Mouse (Mus musculus) embryo, embryonic 9.5 days (tissue): ENCODE data around the gene Atg10.

Experiments
- DNase-seq: peaks from one replicate; pipeline ENCODE4 v3.0.0-alpha.2; 2017; ENCODE audit errors: extremely low spot score

Gene Atg10

DNA sequence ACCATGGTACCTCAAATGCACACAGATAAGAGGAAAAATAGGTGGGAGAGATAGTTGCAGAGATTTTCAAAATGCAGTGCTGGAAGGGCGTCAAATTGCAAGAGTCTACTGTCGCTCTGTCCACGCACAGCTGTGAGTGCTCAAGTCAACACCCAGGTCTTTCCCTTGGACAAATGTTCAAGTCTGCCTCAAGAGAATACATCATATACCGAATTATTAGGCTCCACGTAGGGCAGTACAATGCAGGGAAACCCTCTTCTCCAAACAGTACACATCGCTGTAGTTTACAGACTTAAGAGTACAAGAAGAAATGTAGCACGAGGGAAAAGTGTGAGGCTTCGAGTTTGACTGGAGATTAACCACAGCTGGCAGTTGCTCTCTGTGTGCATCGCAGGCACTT is 200.3 kb downstream of the Atg10 start:
- no peak for DNase-seq

DNA sequence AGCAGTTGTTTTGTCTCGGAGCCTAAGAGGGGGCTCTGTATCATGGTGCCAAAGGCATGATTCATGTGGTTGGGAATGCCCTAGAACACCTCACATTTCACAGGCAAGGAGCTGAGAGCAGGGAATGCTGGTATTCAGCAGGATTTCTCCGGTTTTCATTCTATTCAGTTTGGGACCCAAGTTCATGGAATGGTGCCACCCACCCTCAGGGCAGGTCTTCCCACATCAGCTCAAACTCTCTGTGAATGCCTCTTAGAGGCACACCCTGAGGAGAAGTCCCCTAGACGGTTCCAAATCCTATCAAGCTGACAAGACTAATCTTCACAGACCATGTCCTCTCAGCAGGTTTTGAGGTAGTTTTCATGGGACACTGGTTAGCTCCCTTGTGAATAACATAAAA is 211.9 kb downstream of the Atg10 start:
- DNase-seq: no peak

DNA sequence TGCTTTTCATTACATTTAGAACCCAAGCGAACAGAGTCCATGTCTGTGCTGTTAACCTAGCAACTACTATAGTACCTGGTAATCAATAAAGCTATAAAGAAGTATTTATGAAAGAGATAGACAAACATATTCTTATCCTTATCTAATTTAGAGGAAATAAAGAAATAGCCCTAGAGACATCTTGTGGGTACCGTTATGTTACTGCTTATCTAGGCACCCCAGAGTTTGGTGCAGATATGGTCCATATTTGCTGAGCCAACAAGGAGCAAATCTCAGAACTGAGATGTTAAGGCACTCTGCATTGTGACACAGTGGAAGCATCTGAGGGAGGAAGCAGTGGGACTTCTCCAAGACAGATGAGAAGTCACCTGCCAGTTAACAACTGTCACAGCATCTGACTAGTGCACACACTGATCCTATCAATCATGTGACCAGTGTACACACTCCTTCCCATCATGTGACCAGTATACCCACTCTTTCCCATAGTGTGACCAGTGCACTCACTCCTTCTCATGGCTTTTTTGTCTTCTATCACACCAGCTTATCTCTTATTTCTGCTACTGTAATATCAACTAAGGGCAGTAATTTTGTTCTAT is 228.6 kb downstream of the Atg10 start:
- DNase-seq: no peak

DNA sequence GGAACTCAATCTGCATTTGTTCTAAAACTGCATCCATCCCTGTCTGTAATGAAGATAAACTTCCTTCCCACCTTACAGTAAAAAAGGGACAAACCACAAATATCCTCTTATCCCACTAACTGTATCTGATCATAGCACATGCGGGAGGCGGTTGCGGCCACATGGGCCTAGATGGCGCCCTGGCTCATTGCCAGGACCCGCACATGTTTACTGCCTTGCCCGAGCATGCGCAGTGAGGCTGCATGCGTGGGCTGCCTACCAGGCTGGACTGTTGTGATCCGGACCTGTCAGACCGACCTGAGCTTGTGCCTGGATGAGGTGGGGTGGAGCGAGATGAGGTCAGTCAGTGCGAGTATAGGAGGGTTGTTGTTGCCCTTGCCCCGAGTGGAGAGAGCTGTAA is 230.2 kb downstream of the Atg10 start:
- no peak for DNase-seq

DNA sequence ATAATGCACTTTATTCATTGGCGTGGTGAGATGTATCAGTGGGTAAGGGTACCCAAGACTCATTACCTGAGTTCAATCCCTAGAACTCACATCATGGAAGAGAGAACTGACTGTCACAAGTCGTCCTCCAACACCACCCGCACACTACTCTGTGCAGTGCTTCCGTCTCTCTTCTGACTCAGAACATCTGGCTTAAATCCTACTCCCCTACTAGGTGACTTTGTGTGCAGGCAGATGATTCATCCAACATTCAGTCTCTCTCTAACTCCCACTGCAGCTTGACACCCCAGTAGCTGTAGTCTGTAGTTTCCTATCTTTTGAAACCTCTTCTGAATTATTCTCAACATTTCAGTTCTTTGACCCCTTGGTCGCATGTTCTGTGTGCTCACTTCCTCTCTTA is 230.8 kb downstream of the Atg10 start:
- DNase-seq: no peak

DNA sequence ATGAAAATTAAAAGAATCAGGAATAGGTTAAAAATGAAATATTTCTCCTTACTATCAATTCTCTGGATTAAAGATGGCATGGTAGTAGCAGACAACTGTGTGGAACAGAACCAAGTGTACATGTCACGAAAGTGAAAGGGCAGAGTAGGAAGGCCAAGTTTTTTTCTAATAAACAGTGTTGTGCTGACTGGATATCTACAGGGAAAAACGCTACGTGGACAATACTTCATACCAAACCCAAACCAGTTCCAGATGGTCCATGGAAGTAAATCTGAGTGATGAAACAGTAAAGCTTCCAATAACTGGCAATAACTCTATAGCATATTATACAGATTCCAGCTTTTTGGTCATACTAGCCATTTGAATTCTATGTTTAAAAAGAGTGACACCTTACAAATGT is 235.5 kb downstream of the Atg10 start:
- DNase-seq: no peak

DNA sequence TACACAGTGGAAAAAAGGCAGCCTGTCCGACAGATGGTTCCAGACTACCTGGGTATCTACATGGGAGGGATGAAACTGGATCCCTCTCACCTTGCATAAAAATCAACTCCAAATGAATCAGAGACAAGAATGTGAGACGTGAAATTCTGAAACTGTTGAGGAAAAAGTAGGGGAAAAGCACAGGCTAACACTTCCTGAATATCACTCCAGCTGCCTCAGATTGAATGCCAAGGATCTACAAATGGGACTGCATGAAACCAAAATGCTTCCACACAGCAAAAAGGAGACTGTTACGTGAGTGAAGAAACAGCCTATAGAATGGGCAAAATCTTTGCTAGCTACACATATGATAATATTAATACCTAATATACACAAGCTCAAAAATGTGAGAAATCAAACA is 238.4 kb downstream of the Atg10 start:
- no peak for DNase-seq

DNA sequence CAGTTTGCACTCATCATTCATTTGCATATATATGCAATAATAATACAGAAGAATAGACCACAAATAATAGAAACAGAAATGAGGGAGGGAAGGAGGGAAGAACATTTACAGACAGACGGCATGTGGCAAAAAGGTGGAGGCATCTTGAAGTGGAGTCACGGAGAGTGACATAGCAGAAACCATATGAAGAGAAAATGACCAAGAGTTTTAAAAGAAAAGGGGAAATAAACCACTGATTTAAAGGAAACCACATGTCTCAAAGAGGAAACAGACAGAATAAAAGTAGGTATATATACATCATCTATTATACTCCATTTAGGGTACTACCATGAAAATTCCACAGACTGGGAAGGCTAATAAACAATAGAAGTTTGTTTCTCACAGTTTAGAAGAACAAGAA is 239.7 kb downstream of the Atg10 start:
- no peak for DNase-seq

DNA sequence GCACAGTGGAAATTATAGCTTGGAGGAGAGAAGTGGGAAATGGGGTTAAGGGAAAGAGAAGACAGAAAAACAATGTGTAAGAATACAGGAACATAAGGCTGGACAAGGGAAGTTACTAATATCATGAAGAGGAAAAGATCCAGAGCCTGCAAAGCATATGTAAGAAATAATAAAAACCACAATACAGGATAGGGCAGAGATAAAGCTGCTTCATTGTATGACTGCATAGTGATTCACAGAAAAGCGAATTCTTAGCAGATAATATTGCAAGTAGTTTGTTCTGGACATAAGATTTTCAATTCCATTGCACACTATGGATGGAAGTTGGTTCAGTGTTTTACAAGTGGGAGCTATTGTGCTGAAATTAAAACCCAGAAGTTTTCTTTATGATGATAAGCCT is 242.0 kb downstream of the Atg10 start:
- no peak for DNase-seq

DNA sequence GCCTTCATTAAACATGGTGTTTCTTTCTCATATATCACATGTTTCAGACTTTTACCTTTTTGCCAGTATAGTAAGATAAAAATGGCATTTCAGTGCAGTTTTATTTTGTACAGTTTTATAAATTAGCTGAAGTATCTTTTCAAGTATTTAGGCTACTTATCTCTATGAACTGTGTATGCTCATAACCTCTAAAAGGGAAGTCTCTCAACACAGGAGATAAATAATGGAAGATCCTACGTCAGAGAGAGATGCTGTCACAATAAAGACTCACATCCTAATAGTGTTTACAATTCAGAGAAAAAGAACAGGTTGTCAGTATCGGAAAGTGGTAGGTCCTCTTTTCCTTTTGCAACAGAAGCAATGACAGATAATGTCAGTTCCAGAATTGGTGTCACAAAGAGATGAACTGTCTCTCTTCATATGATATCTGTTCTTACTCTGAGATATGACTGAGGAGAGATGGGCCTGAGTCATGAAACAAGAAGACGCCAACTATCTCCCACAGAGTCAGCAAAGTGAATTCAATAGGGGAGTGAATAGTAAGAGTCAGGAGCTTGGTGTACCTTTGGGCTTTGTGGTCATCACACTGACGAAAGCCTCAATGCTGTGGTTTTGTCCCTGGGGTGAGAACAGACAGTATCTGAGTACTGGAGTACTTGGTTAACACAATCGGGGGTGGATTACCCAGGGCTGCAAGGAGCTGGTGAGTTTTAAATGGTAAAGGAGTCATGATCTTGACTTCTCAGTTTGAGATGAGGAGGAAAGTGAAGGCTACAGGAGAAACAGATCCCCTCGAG is 242.7 kb downstream of the Atg10 start:
- no peak for DNase-seq

DNA sequence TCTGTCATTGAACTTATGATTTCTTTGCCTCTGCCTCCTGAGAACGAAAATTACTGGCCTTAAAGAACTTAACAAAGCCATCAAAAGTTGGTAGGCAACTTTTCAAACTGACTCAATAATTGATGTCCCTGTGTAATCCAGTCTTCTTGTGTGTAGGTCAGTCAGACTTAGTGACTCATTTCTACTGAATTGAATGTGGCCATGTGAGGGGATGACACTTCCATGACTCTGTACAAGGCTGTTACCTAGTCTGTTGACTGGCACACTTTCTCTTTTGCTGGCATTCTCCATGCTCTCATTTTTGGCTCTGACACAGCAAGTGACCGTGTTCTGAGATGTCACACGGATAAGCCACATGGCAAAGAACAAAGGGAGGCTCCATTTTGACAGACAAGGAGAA is 246.7 kb downstream of the Atg10 start:
- no peak for DNase-seq

DNA sequence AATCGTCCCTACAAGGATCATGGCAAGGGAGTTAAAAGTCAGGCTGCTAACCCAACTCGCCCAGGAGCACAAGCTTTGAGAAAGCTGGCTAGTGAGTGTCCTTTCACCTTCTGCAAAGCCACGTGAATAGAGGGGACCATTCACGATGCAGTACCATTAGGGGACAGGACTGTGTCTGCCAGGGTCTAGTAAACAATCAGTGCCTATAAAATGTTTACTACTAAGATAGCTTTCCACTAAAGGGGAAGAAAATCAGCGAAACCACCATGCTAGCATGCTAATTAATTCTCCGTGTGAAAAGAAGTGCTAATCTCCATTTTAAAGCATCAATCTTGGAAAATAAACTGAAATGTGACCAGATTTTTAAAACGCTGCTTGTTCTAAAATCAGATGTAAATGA is 250.4 kb downstream of the Atg10 start:
- DNase-seq: no peak

DNA sequence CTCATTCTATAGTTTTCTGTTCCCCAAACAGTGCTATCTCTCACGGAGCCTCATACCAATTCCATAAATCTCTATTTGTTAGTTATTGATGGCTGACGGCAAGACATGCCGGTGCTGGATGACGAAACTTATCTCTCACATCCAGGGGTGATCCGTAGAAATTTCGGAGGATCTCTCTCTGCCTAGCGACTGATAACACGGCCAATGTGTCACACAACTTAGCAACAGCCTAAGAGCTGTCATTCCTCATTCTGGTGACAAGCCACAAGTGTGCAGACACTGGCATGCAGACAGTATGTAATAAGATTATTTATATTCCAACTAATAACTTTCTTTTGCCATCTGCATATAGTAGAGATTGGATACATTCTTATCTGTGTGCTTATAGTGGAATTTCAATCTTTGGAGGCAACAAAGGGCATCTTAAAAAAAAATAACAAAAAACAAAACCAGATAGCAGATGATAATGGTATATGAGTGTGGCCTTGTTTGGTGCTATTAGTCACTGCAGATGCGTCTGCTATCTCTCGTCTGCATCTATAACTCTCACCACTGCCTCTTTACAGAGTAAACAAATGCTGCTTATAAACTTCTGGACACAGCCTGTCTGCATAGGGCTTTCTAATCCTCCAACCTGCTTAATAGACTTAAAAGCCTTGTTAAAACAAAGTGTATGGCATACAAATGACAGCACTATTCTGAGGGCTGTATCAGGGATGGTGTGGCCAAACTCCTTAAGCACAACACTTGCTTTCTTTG is 253.3 kb downstream of the Atg10 start:
- DNase-seq: no peak

DNA sequence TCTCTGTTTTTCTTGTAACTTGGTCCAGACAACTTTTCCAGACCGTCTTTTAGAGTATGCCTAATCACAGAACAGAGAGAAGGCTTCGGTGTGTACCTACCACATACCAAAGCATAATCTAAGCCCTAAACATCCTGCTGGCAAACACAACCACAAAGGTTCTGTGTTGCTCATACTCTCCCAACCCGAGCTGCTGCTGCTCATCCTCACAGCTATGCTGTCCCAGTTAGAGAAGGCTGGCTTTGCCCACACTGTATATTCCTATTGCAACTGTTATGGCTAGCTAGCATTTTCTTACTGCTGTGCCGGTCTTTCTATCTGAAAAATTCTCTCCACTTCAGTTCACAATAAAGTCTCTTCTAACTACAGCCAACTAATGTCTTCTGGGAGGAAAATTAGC is 254.8 kb downstream of the Atg10 start:
- no peak for DNase-seq

DNA sequence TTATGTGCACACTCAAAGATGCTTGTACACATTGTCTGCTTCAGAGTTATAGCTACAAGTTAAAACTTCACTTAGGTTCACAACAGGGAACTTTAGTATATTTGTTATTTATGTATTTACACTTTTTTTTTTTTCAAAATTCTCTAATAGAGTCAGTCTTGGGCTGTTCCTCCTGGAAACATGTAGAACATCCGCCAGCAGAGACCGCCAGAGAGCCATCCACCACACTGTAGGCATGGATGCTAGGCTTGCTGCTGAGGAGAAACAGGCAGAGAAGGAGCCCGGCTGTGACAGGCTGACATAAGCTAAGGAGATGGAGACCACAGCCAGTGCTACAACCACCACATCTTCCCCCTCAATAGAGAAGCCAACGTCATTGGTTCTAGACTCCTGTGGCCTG is 256.3 kb downstream of the Atg10 start:
- DNase-seq: peak; percentile 78

DNA sequence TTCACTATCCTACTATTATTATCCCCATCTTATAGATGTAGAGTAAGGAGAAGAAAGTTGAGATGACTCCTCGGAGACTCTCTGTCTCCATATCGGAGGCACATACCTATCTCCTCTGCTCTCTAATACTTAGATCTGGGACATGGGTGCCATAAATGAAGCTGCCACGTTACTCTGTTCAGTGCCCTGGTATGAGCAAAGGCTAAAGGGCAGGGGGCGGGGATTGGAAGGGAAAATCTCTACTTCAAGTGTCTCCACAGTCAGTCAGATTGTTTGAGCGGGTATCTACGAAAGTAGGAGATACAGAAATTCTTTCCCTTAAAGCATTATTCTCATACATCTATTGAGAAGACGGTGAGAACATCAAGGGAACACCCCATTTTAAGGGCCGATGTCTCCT is 257.8 kb downstream of the Atg10 start:
- no peak for DNase-seq

DNA sequence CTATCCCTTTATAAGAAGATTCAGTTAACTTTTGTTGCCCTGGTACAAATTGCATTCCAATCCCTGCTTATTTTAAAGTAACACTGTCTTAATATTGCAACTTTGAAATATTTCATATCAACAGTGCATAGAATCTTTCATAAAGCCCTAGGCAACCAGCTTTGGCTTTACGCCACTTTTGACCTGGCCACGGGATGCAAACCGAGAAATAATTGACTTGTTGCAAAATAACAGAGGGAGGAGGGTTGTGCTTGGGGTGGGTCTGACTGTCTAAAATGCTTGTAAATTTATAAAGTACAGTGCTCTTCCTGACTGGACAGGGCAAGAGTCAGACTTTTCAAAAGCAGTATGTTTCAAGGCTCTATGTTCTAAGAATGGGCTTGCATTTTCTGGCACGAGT is 259.3 kb downstream of the Atg10 start:
- DNase-seq: no peak

DNA sequence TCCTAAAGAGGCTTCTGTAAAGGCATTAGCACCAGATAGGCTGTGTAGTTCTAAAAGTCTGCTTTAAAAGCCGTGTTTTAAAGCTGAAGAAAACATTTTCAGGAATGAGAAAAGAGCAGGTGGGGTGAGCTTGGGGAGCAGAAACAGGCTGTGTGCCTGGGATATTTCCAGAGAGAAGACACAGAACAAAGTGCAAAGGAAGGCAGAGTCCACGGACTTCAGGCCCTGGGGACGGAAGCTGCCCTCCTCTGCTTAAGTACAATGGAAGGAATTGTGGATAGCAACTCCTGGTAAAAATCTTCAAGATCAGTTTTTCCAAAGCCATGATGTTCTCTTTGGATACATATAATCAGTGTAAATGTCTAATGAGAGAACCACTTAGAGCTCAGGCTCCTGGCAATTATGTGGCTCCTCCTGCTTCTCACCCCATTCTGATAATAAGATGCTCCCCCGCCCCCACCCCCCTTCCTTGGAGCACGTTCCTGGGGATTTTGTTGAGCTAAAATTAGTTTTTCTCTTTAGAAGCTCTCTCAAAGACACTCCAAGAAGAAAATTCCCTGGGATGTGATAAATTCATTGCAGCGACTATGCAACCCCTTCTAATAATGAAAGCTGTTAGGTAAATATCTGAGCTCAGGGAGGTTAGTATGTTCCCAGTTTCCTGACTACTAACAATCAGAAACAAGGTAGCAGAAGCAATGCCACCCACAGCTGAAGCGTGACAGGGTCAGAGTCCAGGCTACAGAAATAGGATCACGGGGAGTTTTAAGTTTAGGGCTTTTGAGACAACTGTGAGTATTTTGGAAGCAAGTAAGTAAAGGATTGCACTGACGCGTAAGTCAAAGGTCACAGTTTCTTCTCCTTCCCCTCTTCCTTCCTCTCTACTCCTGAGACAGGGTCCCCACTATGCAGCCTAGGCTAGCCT is 260.7 kb downstream of the Atg10 start:
- DNase-seq: no peak

DNA sequence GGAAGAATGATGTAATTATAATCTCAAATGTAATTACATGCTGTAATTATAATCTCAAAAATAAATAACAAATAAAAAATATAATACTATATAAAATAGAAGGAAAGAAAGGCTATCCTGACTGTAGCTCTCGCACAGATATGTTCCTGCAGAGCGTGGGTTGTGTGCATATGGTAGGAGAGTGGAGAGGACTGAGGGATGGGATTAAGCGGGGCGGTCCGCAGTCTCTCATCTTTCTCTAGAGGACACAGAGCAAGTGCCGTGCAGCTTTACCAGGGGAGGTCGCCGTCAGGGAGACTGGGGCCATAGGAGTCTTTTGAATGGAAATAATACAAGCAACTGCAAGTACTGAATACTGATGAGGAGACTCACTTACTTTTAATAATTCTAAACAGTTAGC is 263.2 kb downstream of the Atg10 start:
- no peak for DNase-seq

DNA sequence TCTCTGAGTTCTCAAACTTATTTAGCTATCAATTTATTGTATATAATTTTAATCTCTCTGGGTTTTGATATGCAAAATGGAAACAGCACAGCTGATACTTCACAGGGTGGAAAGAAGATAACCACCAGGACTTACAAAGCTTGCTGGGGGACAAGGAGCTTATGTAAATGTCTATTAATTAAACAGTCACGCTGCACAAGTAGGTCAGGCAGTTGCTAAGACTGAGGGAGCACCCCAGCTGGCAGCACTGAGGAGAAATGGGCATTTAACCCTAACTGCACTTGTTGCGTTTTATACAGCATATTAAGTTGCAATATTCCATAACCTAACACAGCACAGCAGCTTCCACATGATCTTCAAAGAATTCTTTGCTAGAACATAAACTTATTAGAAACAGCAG is 264.9 kb downstream of the Atg10 start:
- no peak for DNase-seq

DNA sequence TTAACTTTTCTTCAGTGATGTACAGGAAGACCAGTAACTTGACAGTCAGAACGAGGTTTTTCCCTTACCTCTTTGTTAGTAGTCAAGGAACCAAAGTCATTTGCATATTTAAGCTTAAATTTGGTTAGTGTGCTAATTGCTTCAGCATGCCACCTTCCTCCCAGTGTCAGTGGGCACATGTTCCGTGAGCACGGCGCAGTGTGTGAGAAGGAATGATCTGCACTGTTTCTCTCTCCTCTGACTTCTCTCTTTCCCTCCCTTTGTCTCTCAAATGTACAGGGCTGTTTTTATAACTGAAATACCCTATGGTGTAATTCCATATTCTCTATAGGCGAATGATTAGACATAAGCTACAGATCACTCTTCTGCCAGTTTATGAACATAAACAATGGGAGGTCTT is 284.2 kb downstream of the Atg10 start:
- no peak for DNase-seq

DNA sequence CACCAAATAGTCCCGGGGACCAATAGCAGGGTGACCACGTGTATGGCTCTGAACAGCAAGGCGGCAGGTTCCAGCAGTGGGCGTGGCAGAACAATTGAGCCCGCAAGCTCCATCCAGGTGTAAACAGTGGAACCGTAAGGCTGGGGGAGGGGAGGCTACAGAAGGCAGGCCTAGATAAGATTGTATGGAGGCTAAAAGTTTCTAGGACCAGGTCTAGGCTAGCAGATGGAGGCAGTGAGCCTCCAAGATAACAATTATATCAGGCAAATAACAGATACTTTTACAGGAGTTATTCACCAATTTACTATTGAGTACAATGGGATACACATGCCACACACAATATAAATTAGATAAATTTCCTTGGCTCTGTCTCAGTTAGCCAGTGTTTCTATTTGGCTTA is 284.6 kb downstream of the Atg10 start:
- DNase-seq: no peak
